Mouse (Mus musculus) right cerebral cortex, postnatal 10 days (tissue): ENCODE measurements around the gene Thrap3.
"Not testable (repeated sequence)": the region's sequence is repeated elsewhere in the genome, so short reads cannot be mapped to it uniquely, and the experiment has no call there.

Source experiments
- DNase-seq, 2 experiments: peaks; one replicate each; pipeline ENCODE4 v3.0.0; 2021; ENCODE audit warnings: low spot score in 2 of 2

The Thrap3 gene

DNA sequence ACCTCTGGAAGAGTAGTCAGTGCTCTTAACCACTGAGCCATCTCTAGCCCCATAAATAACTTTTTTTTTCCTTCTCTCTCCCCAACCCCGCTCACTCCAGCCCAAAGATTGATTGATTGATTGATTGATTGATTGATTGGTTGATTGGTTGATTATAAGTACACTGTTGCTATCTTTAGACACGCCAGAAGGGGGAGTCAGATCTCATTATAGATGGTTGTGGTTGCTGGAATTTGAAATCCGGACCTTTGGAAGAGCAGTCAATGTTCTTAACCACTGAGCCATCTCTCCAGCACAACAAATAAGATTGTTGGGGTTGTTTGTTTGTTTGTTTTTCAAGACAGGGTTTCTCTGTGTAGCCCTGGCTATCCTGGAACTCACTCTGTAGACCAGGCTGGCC is 17.0 kb upstream of the Thrap3 start:
- not testable (repeated sequence) for DNase-seq

DNA sequence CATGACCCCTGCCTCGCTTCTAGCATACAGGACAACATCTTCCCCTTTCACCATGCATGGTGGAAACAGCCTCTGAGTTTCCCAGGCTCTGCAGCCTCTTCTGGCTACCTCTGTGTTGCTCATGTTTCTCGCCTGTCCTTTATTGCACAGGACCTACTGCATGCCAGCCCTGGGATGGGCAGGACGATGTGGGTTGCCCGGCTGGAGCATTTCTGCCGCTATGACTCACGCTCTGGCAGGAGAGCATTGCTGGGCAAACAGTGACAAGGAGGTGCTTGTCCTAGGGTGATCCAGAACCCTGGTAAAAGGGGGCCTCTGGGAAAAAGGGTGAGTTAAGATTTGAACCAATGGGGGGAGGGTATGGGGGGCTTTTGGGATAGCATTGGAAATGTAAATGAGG is 15.2 kb upstream of the Thrap3 start:
- DNase-seq, result no peak

DNA sequence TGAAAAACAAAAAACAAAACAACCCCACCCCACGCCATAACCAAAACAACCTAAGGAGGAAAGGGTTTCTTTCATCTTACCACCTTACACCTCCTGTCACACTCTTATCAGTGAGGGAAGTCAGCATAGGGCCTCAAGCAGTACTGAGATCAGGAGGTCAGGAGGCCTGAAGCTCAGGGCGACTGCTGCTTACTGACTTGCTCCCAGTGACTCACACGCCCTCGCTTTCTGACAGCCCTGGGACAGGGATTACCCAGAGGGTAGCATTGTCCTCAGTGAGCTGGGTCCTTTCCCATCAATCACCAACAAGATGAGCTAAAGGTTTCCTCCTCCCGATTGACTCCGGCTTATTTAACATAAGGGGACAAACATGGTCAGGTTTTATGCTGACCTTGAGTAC is 4.5 kb upstream of the Thrap3 start:
- DNase-seq, result no peak

DNA sequence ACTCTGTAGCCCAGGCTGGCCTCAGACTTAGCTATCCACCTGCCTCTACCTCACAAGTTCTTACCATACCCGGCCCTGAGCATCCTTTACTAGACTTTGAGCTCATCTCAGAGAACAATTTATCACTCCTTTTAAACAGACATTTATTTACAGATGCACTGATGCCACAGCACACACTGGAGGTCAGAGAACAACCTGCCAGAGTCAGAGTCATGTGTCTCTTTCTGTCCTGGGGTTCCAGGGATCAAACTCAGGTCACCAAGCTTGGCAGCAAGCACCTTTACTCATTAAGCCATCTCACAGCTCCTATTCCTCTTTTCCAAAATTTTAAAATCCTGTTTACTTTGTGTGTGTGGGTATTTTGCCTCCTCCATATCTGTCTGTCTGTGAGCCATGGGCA is 2.8 kb upstream of the Thrap3 start:
- no peak for DNase-seq

DNA sequence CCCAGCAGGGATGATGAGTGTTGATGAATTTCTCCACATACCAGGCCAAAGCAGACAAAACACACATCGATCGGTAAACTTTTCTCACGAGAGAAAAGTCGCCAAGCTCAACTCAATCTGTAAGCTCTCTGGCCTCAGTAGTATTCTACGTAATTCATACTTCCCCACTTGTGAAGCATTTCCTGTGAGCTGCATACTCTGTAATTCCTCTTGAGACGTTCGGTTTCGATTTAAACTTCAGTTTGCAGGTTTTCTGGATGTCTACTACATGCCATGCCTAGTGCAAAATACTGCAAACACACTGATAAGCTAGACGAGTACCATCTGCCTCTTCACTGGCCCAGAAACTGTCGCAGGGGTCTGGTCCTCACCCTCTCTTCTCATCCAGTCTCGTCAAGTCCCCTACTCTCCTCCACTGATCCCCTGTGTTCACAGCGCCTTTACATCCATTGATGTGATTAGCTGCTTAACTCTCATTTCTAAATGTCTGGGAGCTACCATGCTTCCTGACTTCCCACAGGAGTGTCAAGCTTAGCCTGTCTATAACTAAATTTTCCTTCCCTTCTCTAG is 2.2 kb upstream of the Thrap3 start:
- DNase-seq, result no peak

DNA sequence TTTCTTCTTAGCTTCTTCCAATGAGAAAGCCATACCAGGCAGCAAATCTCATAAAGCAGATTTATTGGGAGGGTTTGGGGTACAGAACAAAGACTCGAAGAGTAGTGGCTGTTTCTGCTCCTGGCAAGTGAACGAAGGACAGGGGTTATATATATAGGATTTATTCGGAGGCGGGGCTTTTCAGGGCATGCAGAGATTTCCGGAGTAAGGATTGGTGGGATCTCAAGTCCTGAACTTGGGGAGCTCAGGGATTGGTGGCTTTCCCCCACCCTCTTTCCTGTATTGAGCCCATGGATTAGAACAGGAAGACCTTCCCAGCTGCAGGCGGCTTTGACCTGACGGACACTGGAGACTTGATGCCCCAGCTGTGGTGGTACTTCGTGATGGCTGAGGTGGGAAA is 1.5 kb upstream of the Thrap3 start:
- DNase-seq, result no peak

DNA sequence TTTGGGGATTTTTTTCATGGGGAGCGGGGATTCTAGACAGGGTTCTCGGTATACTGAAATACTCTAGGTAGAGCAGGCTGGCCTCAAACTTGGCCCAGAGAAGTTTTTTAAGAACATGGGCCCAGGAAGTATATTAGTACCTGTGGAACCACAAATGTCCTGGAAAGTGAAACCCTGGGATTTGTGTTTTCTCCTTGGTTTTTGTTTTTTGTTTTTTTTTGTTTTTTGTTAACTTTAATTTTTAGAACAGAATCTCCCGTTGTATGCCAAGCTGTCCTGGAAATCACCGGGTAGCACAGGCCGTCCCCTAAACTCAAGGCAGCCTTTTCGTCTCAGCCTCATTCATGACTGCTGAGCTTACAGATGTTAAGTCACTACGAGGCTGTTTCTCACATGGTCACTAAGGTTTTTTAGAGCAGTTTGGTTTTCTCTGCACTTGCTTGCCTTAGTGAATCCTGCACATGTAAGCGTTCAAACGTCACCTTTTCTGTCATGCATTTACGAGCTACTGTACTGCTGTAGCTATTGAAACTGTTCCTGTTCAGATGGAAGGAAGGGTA is 856 bp upstream of the Thrap3 start:
- no peak for DNase-seq

DNA sequence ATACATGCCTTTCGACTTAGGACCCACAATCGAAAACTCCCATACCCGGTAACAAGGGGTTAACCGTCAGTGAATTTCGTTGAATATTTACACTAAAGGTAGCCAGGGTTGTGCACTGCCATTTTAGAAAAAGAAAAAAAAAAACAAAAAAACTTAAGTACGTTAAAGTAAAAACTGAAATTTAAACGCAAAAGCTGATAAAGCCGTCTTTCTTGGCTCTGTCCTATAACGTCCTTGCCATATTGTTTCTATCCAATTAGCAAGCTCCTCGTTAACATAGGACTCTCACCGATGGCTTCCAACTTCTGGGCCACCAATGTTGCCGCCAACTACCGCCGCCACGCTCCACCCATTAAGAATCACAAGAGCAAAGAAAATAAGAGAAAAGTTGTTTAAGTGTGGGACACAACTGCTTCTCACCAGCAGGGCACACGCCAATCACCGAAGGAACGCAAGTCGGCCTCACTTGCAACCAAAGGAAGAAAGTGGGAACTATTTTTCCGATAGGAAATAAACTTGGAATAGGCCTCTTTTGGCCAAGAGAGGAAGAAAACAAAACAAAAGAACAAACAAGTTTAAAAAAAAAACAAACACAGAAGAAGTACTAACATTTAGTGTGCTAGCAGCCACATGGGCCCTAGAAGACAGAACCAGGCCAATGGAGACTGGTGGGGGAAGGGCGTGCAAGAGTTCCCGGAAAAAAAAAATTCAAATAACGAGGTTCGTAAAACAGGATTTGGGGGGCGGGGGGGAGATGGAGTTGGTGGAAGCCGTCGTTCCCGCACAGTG is 852 bp downstream of the Thrap3 start:
- DNase-seq, result peak; percentile 45 to 55

DNA sequence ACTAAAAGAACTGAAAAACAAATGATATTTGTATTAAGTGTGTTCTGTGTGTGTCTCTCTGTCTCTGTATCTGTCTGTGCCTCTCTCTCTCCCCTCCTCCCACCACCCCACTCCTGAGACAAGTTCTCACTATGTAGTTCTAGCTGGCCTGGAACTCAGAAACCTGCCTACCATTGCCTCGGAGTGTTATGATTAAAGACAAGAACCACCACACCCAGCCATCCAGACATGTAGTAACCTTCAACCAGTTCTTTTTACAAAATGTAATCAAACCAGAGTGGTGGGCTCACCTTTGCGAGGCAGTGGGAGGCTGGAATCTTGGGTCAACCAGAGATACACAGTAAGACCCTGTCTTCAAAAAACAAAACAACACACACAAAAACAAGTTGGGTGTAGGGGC is 1.9 kb downstream of the Thrap3 start:
- DNase-seq, result no peak

DNA sequence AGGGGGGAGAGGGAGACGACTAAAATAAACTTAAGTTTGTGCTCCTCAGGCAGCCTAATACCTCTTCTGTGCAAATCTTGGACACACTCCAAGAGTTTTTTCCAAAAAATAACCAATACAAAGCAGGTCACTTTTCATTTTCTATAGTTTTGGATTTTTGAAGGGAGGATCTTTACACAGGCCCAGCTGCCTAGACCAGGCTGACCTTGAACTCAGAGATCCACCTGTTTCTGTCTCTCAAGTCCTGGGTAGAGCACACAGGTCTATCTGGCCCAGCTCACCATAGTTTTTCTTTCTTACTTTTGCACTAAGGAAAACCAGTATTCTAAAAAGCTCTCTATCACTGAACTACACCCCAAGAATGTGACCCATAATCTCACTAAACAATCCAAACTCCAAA is 2.5 kb downstream of the Thrap3 start:
- DNase-seq, result no peak

DNA sequence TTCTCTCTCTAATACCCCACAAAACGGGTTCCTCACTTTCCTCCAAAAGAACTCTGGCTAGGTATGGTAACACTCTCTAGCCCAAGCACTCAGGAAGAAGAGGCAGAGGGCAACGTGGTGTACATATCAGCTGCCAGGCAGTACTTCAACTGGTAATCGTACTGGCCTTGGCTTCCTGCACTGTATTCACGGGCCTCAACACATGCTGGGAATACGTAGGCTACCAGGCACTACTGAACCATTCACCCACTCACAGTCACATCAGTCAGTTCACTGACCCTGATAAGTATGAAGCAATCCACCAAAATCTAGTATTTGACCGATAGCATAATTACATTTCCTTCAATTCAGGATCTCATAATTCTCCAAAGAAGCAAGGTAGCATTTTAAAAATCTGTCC is 3.0 kb downstream of the Thrap3 start:
- no peak for DNase-seq

DNA sequence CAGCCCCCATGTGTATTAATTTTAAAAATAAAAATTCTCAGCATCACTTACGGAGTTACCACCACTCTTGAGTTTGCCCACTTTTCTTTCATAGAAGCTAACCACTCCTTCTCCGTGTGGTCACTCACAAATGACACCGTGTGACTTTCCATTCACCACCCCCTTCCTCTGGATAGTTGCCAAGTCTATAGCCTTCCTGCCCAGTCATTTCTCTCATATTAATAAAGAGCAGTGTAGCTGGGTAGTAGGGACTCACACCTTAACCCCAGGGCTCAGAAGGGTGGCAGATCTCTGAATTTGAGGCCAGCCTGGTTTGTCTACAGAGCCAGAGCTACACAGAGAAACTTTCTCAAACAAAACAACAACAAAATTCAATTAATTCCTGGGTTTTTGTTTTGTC is 5.1 kb downstream of the Thrap3 start:
- DNase-seq, result no peak

DNA sequence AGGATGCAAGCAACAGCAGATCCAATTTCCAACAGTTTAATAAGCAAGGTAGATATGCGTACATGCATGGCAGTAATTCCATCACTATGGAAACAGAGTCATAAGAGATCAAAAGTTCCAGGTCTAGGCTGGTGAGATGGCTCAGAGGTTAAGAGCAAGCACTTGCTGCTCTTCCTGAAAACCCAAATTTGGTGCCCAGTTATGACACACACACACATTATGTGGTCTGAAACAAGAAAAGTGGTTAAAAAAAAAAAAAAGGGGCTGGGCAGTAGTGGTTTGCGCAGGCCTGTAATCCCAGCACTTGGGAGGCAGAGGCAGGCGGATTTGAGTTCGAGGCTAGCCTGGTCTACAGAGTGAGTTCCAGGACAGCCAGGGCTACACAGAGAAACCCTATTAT is 7.6 kb downstream of the Thrap3 start:
- DNase-seq, result no peak

DNA sequence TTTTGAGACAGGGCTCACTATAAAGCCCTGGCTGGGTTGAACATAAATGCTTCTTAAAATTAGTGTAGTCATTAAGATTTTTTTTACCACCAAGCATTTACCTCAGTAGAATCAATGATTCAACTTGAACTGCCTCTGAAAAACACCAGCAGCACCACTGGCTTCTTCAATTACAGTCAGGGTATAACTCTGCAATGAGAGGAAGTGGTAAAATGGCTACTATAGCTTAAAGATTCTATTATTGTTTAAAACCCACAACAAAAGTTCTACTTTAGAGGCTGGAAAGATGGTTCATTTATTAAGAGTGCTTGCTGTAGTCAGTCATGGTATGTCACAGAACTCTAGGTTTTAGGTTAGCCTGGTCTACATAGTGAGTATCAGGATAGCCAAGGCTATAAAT is 8.3 kb downstream of the Thrap3 start:
- DNase-seq, result no peak

DNA sequence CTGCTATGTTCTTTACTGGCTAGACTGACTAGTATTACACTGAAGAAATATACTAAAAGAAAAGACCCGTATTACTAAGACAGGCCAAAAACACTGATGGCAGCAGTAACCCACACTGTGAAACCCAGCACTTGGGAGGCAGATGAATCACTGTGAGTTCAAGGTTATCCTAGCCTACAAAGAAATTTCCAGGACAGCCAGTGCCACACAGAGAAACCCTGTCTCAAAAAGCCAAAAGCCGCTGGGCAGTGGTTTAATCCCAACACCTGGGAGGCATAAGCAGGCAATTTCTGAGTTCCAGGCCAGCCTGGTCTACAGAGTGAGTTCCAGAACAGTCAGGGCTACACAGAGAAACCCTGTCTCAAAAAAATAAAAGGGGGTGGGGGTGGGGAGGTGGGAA is 11.9 kb downstream of the Thrap3 start:
- no peak for DNase-seq

DNA sequence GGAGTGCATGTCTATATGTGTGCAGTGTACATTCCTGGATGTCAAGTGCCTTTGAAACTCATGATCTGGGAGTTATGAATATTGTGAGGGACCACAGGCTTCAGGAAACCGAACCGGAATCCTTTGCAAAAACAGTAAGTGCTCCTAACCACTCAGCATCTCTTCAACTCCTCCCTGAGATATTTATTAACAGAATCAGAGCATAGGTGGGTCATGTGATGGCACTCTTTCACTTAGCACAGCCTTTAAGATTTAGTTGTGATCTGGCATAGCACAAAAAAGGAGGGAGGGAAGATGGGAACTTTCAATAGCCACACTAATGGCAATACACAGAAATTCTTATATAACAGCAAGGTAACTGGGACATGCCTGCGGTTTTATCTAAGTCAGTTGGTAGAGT is 15.5 kb downstream of the Thrap3 start:
- no peak for DNase-seq

DNA sequence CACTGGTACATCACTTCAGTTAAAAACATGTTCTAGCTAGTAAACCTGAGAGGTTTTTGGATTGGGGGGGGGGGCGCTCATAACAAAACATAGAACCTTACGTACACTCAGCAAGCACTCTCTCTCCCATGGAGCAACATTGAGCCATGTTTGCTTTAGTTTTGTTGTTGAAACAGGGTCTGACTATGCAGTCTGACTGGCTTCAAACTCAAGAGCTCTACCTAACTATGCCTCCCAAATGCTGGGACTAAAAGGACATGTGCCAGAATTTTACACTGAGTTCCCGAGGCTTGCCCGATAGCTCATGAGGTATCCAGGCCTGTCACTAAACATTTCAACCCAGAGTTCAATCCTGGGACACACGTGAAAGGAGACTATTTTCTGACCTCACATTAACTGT is 19.5 kb downstream of the Thrap3 start:
- no peak for DNase-seq

DNA sequence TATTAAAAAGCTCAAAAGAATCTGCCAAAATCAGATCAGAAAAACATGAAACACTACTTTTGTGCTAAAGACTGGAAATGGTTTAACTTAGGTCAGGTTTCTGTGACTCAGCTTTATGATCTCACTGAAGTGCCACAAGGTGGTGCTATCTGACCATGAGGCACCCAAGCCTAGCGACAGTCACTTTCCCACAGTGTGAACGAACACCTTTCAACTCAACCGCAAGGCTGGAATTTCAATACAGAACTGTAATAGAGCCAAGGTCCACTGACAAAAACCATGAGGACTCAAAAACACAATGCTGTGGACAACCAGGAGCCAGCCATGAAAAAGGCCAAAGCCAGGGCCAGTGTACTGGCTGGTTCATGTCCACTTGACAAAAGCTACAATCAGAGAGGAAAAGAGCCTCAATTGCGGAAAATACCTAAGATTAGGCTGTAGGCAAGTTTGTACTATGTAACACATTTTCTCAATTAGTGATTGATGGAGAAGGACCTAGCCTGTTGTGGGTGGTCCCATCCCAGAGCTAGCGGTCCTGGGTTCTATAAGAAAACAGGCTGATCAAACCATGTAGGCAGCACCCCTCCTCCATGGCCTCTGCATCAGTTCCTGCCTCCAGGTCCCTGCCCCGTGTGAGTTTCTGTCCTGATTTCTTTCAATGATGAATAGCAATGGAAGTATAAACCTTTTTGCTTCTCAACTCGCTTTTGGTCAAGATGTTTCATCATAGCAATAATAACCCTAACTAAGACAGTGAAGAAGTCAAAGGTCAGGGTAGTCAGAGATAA is 21.2 kb downstream of the Thrap3 start:
- peak; percentile 59 to 64 for DNase-seq

DNA sequence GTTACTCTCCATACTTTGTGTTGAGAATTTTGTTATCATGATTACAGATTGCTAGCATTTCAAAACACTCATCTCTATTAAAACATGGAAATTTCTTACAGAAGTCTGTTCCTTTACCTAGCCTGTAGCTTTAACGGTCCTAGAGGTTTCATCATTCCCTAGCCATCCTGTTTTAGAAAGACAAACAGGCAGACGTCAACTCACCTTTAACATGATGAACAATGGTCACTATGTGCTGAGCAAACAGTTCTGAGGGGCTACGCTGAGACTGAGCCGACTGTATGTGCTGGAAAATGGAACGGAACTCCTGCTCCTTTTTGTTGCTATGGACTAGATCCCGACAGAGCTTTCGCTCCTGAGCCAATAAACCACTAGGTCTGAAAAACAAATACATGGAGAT is 26.6 kb downstream of the Thrap3 start:
- not testable (repeated sequence) for DNase-seq

DNA sequence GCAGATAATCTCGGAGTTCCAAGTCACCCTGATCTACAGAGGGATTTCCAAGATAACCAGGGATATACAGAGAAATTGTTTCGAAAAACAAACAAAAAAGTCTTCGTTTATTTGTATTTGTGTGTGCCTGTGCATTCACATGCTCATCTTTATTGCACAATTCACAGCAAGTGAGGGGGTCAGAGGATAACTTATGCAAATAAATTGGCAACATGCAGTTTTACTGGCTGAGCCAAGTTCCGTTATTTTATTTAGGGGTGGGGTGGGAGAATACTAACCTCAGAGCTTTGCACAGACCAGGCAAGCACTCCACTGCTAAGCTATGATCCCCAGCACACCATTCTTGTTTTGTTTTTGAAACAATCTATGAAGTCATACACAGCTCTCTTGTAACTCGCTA is 28.8 kb downstream of the Thrap3 start:
- no peak for DNase-seq

DNA sequence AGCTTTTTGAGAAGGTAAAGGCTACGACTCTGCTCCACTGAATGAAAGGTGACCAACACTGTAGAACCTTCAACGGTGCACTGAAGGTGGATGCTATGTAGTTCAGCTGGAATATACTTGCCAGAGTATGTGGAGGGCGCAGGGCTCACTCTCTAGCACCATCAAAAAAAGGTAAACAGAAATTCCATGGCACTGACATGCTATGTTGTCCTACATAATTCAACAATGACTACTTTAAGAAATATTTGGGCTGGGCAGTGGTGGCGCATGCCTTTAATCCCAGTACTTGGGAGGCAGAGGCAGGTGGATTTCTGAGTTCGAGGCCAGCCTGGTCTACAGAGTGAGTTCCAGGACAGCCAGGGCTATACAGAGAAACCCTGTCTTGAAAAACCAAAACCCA is 31.8 kb downstream of the Thrap3 start:
- not testable (repeated sequence) for DNase-seq

DNA sequence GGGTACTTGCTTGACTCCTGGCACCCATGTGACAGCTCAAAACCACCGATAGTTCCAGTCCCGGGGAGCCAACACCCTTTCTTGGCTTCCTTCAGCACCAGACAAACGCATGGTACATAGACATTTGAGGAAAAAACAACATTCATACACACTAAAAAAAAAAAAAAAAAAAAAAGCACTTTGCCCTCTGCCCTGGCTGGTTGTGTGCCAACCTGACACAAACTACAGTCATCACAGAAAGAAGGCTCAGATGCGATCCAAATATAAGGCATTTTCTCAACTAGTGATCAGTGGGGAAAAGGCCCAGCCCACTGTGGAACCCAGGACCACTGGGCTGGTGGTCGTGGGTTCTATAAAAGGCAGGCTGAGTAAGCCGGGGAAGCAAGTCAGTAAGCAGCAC is 33.7 kb downstream of the Thrap3 start:
- DNase-seq, result no peak

DNA sequence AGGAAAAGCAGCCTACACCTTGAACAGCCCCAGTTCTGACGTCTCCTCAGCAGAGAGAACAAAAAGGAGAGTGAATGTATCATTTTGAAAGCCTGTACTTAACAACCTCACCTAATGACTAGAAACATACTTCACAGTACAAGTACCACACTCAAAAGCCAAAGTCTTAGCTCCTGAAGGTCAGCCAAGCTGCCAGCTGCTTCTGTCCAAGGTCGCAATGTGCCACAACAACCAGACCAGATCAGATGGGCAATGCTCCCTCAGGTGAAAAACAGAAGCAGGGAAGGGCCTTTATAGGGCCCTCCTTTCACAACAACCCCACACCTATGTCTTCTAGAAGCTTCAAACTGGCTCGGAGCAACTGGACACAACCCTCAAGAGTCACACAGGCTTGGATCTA is 36.5 kb downstream of the Thrap3 start:
- no peak for DNase-seq
